Mouse (Mus musculus): ENCODE results near the gene Klhl5. TPM values are rescaled to one million over a fixed set of nuclear protein-coding genes. Genes with fewer than 3 reads are reported as not detected.

Klhl5 gene
- polyA plus RNA-seq, 1 experiment = 25.1 TPM

DNA sequence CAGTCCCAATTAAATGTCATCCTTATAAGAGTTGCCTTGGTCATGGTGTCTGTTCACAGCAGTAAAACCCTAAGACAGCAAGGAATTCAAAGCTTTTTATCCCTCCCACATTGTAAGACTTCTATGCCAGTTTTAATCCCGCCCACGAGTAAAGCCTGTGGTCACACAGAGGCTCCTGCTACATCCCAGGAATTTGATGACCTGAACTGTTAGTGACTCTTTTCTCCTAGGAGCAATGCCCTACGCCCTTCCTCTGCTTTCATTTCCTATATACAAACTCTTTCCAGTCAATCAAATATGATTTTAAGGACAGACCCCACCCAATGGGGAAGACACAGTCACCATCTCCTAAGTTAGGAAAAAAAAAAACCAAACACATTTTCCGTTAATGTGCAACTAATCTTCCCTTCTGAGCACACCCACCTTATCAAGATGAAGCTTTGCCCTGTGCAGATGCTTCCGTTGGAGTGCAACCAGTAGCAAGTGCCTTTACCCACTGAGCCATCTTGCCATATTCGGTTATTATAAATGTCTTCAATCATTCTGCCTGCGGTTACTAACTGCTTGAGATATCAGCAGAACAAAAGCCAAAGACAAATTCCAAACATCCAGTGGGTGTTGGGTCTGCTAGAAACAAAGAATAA, 12.3 kb upstream of the Klhl5 start:
- Histone ChIP-seq H3K36me3 (ENCODE audit: control insufficient read depth, insufficient read depth) (no peaks in the 10 kb centered on the region), H3K4me2 (ENCODE audit: low read depth) (no peak overlapping the region), H3K79me2 (ENCODE audit: control insufficient read depth, insufficient read depth) (no peaks in the 10 kb centered on the region), H3K4me3 (no peak overlapping the region), H3K27me3 (ENCODE audit: control insufficient read depth, insufficient read depth, insufficient read length) (no peaks in the 10 kb centered on the region), H3ac (ENCODE audit: control insufficient read depth, insufficient read length) (no peak overlapping the region)
- no peak for TF ChIP-seq REST (IDR thresholded peaks at IDR 0.05; ENCODE audit: insufficient read depth, insufficient read length)
- no peak for TF ChIP-seq E2F4 (IDR thresholded peaks at IDR 0.05; ENCODE audit: insufficient read depth)
- TF ChIP-seq POLR2AphosphoS2 (IDR thresholded peaks at IDR 0.05; ENCODE audit: insufficient read length, low read depth) = no peak
- no peak for TF ChIP-seq MAX (IDR thresholded peaks at IDR 0.05; ENCODE audit: low read depth)
- TF ChIP-seq MYOG (IDR thresholded peaks at IDR 0.05; ENCODE audit: control insufficient read depth in 1 of 3, insufficient read depth in 1 of 3, insufficient read length in 2 of 3, low read depth in 2 of 3) = no peak
- no peak for TF ChIP-seq TCF12 (IDR thresholded peaks at IDR 0.05; ENCODE audit: insufficient read depth, poor library complexity, severe bottlenecking)
- no peak for TF ChIP-seq MYOD1 (IDR thresholded peaks at IDR 0.05; ENCODE audit: control insufficient read depth in 1 of 3, insufficient read length in 2 of 3, low read depth in 2 of 3)
- no peak for TF ChIP-seq SRF (IDR thresholded peaks at IDR 0.05; ENCODE audit: control insufficient read depth, insufficient read length, low read depth)

DNA sequence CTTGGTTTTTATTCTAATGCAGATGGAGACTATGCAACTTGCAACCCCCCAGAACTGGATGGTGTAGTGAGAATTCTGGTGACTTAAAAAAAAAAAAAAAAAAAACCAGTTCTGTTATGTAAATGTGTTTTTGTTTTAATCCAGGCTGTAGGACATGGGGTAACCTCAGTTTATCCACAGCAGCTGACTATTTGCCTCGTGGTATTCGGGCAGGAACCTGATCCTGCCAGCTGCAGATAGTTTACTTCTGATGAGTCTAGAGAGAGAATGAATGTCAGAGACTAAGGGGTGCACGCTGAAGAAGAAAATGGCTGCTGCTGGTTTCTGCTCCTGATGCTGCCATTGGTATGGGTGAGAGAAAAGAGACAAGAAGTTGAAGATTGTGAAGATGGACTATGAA, 11.3 kb upstream of the Klhl5 start:
- peak; percentile 82 for TF ChIP-seq TCF3 (IDR thresholded peaks at IDR 0.05; ENCODE audit: insufficient read length, low read depth)
- TF ChIP-seq TCF12 (IDR thresholded peaks at IDR 0.05; ENCODE audit: insufficient read depth, poor library complexity, severe bottlenecking) = peak; percentile 97
- peak; percentile 82 to 94 (median 92) for TF ChIP-seq MYOD1 (IDR thresholded peaks at IDR 0.05; ENCODE audit: control insufficient read depth in 1 of 3, insufficient read length in 2 of 3, low read depth in 2 of 3)
- TF ChIP-seq MAX (IDR thresholded peaks at IDR 0.05; ENCODE audit: low read depth) = no peak
- no peak for TF ChIP-seq POLR2A (IDR thresholded peaks at IDR 0.05; ENCODE audit: insufficient read length, low read depth)
- peak in 2 of 3 experiments; percentile 79 to 98 for TF ChIP-seq MYOG (IDR thresholded peaks at IDR 0.05; ENCODE audit: control insufficient read depth in 1 of 3, insufficient read depth in 1 of 3, insufficient read length in 2 of 3, low read depth in 2 of 3)
- H3K4me2 ChIP-seq (ENCODE audit: low read depth) = peak overlapping the region; percentile 24
- H3K27me3 ChIP-seq (ENCODE audit: control insufficient read depth, insufficient read depth, insufficient read length) = no peaks in the 10 kb centered on the region
- H3K4me3 ChIP-seq = no peak overlapping the region
- no peaks in the 10 kb centered on the region for H3K79me2 ChIP-seq (ENCODE audit: control insufficient read depth, insufficient read depth)
- no peak overlapping the region for H3ac ChIP-seq (ENCODE audit: control insufficient read depth, insufficient read length)
- no peaks in the 10 kb centered on the region for H3K36me3 ChIP-seq (ENCODE audit: control insufficient read depth, insufficient read depth)

DNA sequence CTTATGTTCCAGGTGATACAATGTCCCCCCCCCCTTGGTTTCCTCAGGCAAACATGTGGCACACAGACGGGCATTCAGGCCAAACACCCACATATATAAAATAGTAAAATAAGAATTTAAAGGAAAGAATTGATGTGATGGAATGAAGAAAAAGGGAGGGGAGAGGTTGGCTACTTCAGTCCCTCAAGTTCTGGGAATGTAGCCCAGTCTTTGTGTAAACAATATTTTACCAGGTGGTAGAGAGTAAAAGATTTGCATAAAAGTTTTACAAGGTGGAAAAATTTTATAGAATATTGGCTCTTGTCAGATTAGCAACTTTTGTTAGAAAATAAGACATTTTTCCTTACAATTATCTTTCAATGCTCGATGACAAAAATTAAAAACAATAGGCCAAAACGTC, 10.5 kb upstream of the Klhl5 start:
- H3K4me3 ChIP-seq = no peak overlapping the region
- no peak overlapping the region for H3K4me2 ChIP-seq (ENCODE audit: low read depth)
- H3ac ChIP-seq (ENCODE audit: control insufficient read depth, insufficient read length) = no peak overlapping the region
- H3K79me2 ChIP-seq (ENCODE audit: control insufficient read depth, insufficient read depth) = no peaks in the 10 kb centered on the region
- TF ChIP-seq CEBPB (IDR thresholded peaks at IDR 0.05; ENCODE audit: insufficient read depth, poor library complexity, severe bottlenecking) (no peak), MYOD1 (IDR thresholded peaks at IDR 0.05; ENCODE audit: control insufficient read depth in 1 of 3, insufficient read length in 2 of 3, low read depth in 2 of 3) (no peak), REST (IDR thresholded peaks at IDR 0.05; ENCODE audit: insufficient read depth, insufficient read length) (no peak), POLR2A (IDR thresholded peaks at IDR 0.05; ENCODE audit: insufficient read length, low read depth) (no peak), TCF12 (IDR thresholded peaks at IDR 0.05; ENCODE audit: insufficient read depth, poor library complexity, severe bottlenecking) (no peak), TCF3 (IDR thresholded peaks at IDR 0.05; ENCODE audit: insufficient read length, low read depth) (no peak), MYOG (IDR thresholded peaks at IDR 0.05; ENCODE audit: control insufficient read depth in 1 of 3, insufficient read depth in 1 of 3, insufficient read length in 2 of 3, low read depth in 2 of 3) (no peak), MAX (IDR thresholded peaks at IDR 0.05; ENCODE audit: low read depth) (no peak), USF1 (IDR thresholded peaks at IDR 0.05; ENCODE audit: low read depth) (no peak), SRF (IDR thresholded peaks at IDR 0.05; ENCODE audit: control insufficient read depth, insufficient read length, low read depth) (no peak), POLR2AphosphoS2 (IDR thresholded peaks at IDR 0.05; ENCODE audit: insufficient read length, low read depth) (no peak), E2F4 (IDR thresholded peaks at IDR 0.05; ENCODE audit: insufficient read depth) (no peak)
- no peaks in the 10 kb centered on the region for H3K36me3 ChIP-seq (ENCODE audit: control insufficient read depth, insufficient read depth)
- no peaks in the 10 kb centered on the region for H3K27me3 ChIP-seq (ENCODE audit: control insufficient read depth, insufficient read depth, insufficient read length)

DNA sequence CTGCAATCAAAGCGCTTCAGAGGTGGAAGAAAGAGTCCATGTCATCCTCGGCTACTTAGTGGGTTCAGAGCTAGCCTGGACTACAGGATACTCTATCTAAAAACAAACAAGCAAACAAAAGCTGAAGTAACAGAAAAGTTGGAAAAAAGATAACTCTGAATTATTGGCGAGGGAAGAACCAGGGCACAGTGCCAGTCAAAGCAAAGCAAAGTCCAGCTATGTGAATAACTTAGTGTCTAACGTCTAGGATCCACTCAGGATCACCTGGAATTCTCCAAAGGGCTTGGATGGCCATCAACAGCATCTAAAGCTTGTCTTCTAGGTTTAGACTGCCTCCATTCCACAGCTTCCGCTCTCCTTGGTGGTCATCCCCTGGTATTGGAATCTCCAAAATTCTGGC, 9.9 kb upstream of the Klhl5 start:
- H3K4me2 ChIP-seq (ENCODE audit: low read depth) = no peak overlapping the region

More for the DNA sequence above, 9.9 kb upstream of the Klhl5 start:
- Histone ChIP-seq H3K27me3 (ENCODE audit: control insufficient read depth, insufficient read depth, insufficient read length) (no peaks in the 10 kb centered on the region), H3K4me3 (no peak overlapping the region), H3ac (ENCODE audit: control insufficient read depth, insufficient read length) (no peak overlapping the region), H3K36me3 (ENCODE audit: control insufficient read depth, insufficient read depth) (no peaks in the 10 kb centered on the region), H3K79me2 (ENCODE audit: control insufficient read depth, insufficient read depth) (no peaks in the 10 kb centered on the region)
- TF ChIP-seq SRF (IDR thresholded peaks at IDR 0.05; ENCODE audit: control insufficient read depth, insufficient read length, low read depth) (no peak), POLR2AphosphoS2 (IDR thresholded peaks at IDR 0.05; ENCODE audit: insufficient read length, low read depth) (no peak), MAX (IDR thresholded peaks at IDR 0.05; ENCODE audit: low read depth) (no peak), USF1 (IDR thresholded peaks at IDR 0.05; ENCODE audit: low read depth) (no peak), POLR2A (IDR thresholded peaks at IDR 0.05; ENCODE audit: insufficient read length, low read depth) (no peak), E2F4 (IDR thresholded peaks at IDR 0.05; ENCODE audit: insufficient read depth) (no peak), MYOG (IDR thresholded peaks at IDR 0.05; ENCODE audit: control insufficient read depth in 1 of 3, insufficient read depth in 1 of 3, insufficient read length in 2 of 3, low read depth in 2 of 3) (no peak), TCF3 (IDR thresholded peaks at IDR 0.05; ENCODE audit: insufficient read length, low read depth) (no peak), MYOD1 (IDR thresholded peaks at IDR 0.05; ENCODE audit: control insufficient read depth in 1 of 3, insufficient read length in 2 of 3, low read depth in 2 of 3) (no peak), TCF12 (IDR thresholded peaks at IDR 0.05; ENCODE audit: insufficient read depth, poor library complexity, severe bottlenecking) (no peak), CEBPB (IDR thresholded peaks at IDR 0.05; ENCODE audit: insufficient read depth, poor library complexity, severe bottlenecking) (no peak), REST (IDR thresholded peaks at IDR 0.05; ENCODE audit: insufficient read depth, insufficient read length) (no peak)
